Mouse (Mus musculus) CH12.LX (cell line): ENCODE data around the gene Pepd. TPM values are rescaled to one million over a fixed set of nuclear protein-coding genes. Genes with fewer than 3 reads are reported as not detected.

ENCODE experiments used
- DNase-seq: peaks from one replicate; pipeline ENCODE4 v3.0.0-alpha.2; 2013; ENCODE audit errors: extremely low read depth
- H3K27ac ChIP-seq: 2 replicates; pipeline ENCODE4 v1.5.1; 2012; ENCODE audit warnings: low read depth, mild to moderate bottlenecking, control low read depth, moderate library complexity; ENCODE audit not compliant: insufficient read depth
- H3K27me3 ChIP-seq: replicated peaks from 2 replicates; pipeline ENCODE3; 2012; ENCODE audit warnings: inconsistent platforms
- H3K36me3 ChIP-seq, 2 experiments: replicated peaks in 1 of 2; 2 replicates each; pipeline versions ENCODE3 to v1.6.1; 2012; ENCODE audit warnings: inconsistent platforms in 1 of 2, low read length in 1 of 2, mild to moderate bottlenecking in 1 of 2, mixed read lengths in 1 of 2, moderate library complexity in 1 of 2; ENCODE audit not compliant: control insufficient read depth in 1 of 2, insufficient read depth in 1 of 2
- H3K4me1 ChIP-seq, 2 experiments: 2 replicates each; pipeline ENCODE4 v1.6.1; 2012; ENCODE audit warnings: inconsistent platforms in 1 of 2, moderate library complexity in 1 of 2; ENCODE audit not compliant: insufficient read depth in 2 of 2, control insufficient read depth in 1 of 2
- H3K4me2 ChIP-seq: 2 replicates; pipeline ENCODE4 v1.6.1; 2012; ENCODE audit warnings: low read depth, mild to moderate bottlenecking, control low read depth; ENCODE audit not compliant: poor library complexity, insufficient read depth, severe bottlenecking
- H3K4me3 ChIP-seq, 3 experiments: fragments of 150-350 bp in 1 of 3; sonication (generic) in 1 of 3; replicated peaks in 1 of 3; 2 replicates each; pipeline versions ENCODE3 to v1.5.1; 2011 to 2012; ENCODE audit warnings: low read depth in 2 of 3, low read length in 2 of 3, mild to moderate bottlenecking in 2 of 3, moderate library complexity in 2 of 3, control low read depth in 1 of 3, improper control_type of control experiment in 1 of 3, inconsistent platforms in 1 of 3, mixed read lengths in 1 of 3; ENCODE audit not compliant: poor library complexity in 1 of 3
- H3K79me2 ChIP-seq: replicated peaks from 2 replicates; pipeline ENCODE4 v1.6.1; 2012; ENCODE audit warnings: mild to moderate bottlenecking, moderate library complexity; ENCODE audit not compliant: control insufficient read depth, poor library complexity, insufficient read depth, severe bottlenecking; ENCODE audit errors: extremely low read depth
- H3K9ac ChIP-seq: 2 replicates; pipeline ENCODE4 v1.6.1; 2012; ENCODE audit warnings: low read depth, mild to moderate bottlenecking, control low read depth, moderate library complexity; ENCODE audit not compliant: insufficient read depth
- H3K9me3 ChIP-seq: replicated peaks from 2 replicates; pipeline ENCODE3; 2012; ENCODE audit warnings: low read length, inconsistent platforms, mixed read lengths
- BHLHE40 ChIP-seq: IDR thresholded peaks from 2 replicates; pipeline ENCODE4 v1.6.1; 2011; ENCODE audit warnings: mild to moderate bottlenecking, low read depth, low read length, improper control_type of control experiment
- CHD1 ChIP-seq: IDR thresholded peaks from 2 replicates; pipeline ENCODE4 v1.6.1; 2012; ENCODE audit warnings: low read depth, low read length, improper control_type of control experiment, inconsistent platforms
- CHD2 ChIP-seq: IDR thresholded peaks from 2 replicates; pipeline ENCODE4 v1.6.1; 2011; ENCODE audit warnings: low read length, improper control_type of control experiment
- ELF1 ChIP-seq: IDR thresholded peaks from 2 replicates; pipeline ENCODE4 v1.6.1; 2014; ENCODE audit warnings: low read depth, mild to moderate bottlenecking, inconsistent platforms, low read length, improper control_type of control experiment
- EP300 ChIP-seq: IDR thresholded peaks from 2 replicates; pipeline ENCODE4 v1.6.1; 2011; ENCODE audit warnings: low read length, improper control_type of control experiment
- ETS1 ChIP-seq: conservative IDR thresholded peaks from 2 replicates; pipeline ENCODE4 v1.6.1; 2012; ENCODE audit warnings: low read depth, mild to moderate bottlenecking, inconsistent platforms, low read length, improper control_type of control experiment, moderate library complexity
- GABPA ChIP-seq: IDR thresholded peaks from 2 replicates; pipeline ENCODE4 v1.6.1; 2012; ENCODE audit warnings: low read depth, low read length, improper control_type of control experiment, inconsistent platforms; ENCODE audit not compliant: insufficient replicate concordance
- HCFC1 ChIP-seq: IDR thresholded peaks from 2 replicates; pipeline ENCODE4 v1.6.1; 2012; ENCODE audit warnings: low read depth, mild to moderate bottlenecking, inconsistent platforms, low read length, improper control_type of control experiment
- IRF4 ChIP-seq: IDR thresholded peaks from 2 replicates; pipeline ENCODE4 v1.6.1; 2014; ENCODE audit warnings: low read depth, mild to moderate bottlenecking, inconsistent platforms, low read length, improper control_type of control experiment
- JUN ChIP-seq: IDR thresholded peaks from 2 replicates; pipeline ENCODE4 v1.6.1; 2011; ENCODE audit warnings: low read depth, mild to moderate bottlenecking, low read length, improper control_type of control experiment, moderate library complexity; ENCODE audit not compliant: insufficient read depth
- JUND ChIP-seq: conservative IDR thresholded peaks from 2 replicates; pipeline ENCODE4 v1.6.1; 2011; ENCODE audit warnings: low read depth, low read length, improper control_type of control experiment
- KAT2A ChIP-seq: IDR thresholded peaks from 2 replicates; pipeline ENCODE4 v1.6.1; 2012; ENCODE audit warnings: low read length, improper control_type of control experiment, inconsistent platforms; ENCODE audit not compliant: insufficient replicate concordance
- MAX ChIP-seq: IDR thresholded peaks from 2 replicates; pipeline ENCODE4 v1.6.1; 2011; ENCODE audit warnings: low read length, improper control_type of control experiment
- MAZ ChIP-seq: IDR thresholded peaks from 2 replicates; pipeline ENCODE4 v1.6.1; 2012; ENCODE audit warnings: low read depth, mild to moderate bottlenecking, inconsistent platforms, low read length, improper control_type of control experiment, moderate library complexity
- MEF2A ChIP-seq: IDR thresholded peaks from 2 replicates; pipeline ENCODE4 v1.6.1; 2014; ENCODE audit warnings: low read depth, mild to moderate bottlenecking, inconsistent platforms, low read length, improper control_type of control experiment, borderline replicate concordance
- MXI1 ChIP-seq: IDR thresholded peaks from 2 replicates; pipeline ENCODE4 v1.6.1; 2011; ENCODE audit warnings: mild to moderate bottlenecking, low read depth, low read length, improper control_type of control experiment
- MYC ChIP-seq: IDR thresholded peaks from 2 replicates; pipeline ENCODE4 v1.6.1; 2011; ENCODE audit warnings: low read depth, mild to moderate bottlenecking, improper control_type of control experiment, low read length
- NELFE ChIP-seq: IDR thresholded peaks from 2 replicates; pipeline ENCODE4 v1.6.1; 2011; ENCODE audit warnings: low read depth, low read length, improper control_type of control experiment
- NRF1 ChIP-seq: IDR thresholded peaks from 2 replicates; pipeline ENCODE4 v1.6.1; 2014; ENCODE audit warnings: low read depth, mild to moderate bottlenecking, inconsistent platforms, low read length, improper control_type of control experiment, moderate library complexity
- POLR2A ChIP-seq: IDR thresholded peaks from 2 replicates; pipeline ENCODE4 v1.6.1; 2011; ENCODE audit warnings: low read depth, mild to moderate bottlenecking, improper control_type of control experiment, low read length
- POLR2AphosphoS2 ChIP-seq: IDR thresholded peaks from 2 replicates; pipeline ENCODE4 v1.6.1; 2011; ENCODE audit warnings: low read depth, low read length, improper control_type of control experiment
- RCOR1 ChIP-seq: conservative IDR thresholded peaks from 2 replicates; pipeline ENCODE4 v1.6.1; 2012; ENCODE audit warnings: low read depth, mild to moderate bottlenecking, inconsistent platforms, low read length, improper control_type of control experiment
- SIN3A ChIP-seq: IDR thresholded peaks from 2 replicates; pipeline ENCODE4 v1.6.1; 2012; ENCODE audit warnings: low read length, improper control_type of control experiment, inconsistent platforms
- SMC3 ChIP-seq: IDR thresholded peaks from 2 replicates; pipeline ENCODE4 v1.6.1; 2011; ENCODE audit warnings: low read depth, low read length, improper control_type of control experiment
- TBP ChIP-seq: conservative IDR thresholded peaks from 2 replicates; pipeline ENCODE4 v1.6.1; 2011; ENCODE audit warnings: low read depth, low read length, improper control_type of control experiment
- TCF12 ChIP-seq: IDR thresholded peaks from 2 replicates; pipeline ENCODE4 v1.6.1; 2014; ENCODE audit warnings: low read depth, mild to moderate bottlenecking, inconsistent platforms, low read length, improper control_type of control experiment
- UBTF ChIP-seq: IDR thresholded peaks from 2 replicates; pipeline ENCODE4 v1.6.1; 2012; ENCODE audit warnings: low read depth, mild to moderate bottlenecking, inconsistent platforms, low read length, improper control_type of control experiment, moderate library complexity
- USF1 ChIP-seq: IDR thresholded peaks from 2 replicates; pipeline ENCODE4 v1.6.1; 2014; ENCODE audit warnings: low read depth, mild to moderate bottlenecking, inconsistent platforms, low read length, improper control_type of control experiment
- USF2 ChIP-seq: conservative IDR thresholded peaks from 2 replicates; pipeline ENCODE4 v1.6.1; 2011; ENCODE audit warnings: low read depth, low read length, improper control_type of control experiment
- ZMIZ1 ChIP-seq: IDR thresholded peaks from 2 replicates; pipeline ENCODE4 v1.6.1; 2012; ENCODE audit warnings: low read depth, mild to moderate bottlenecking, inconsistent platforms, low read length, improper control_type of control experiment
- ZNF384 ChIP-seq: IDR thresholded peaks from 2 replicates; pipeline ENCODE4 v1.6.1; 2012; ENCODE audit warnings: low read depth, low read length, improper control_type of control experiment, inconsistent platforms
- dilution Hi-C: fragments of 300-500 bp; cut with MboI; formaldehyde crosslinking; loops from 2 replicates; pipeline ENCODE4 v1.14.3; 2020; ENCODE audit warnings: low sequenced_read_pairs; ENCODE audit not compliant: extremely low pct_unique_long_range_greater_than_20kb, extremely low pct_ligation_motif_present
- in situ Hi-C: fragments of 300-500 bp; cut with MboI; formaldehyde crosslinking; loops from 3 replicates; pipeline ENCODE4 v1.14.3; 2019; ENCODE audit warnings: low sequenced_read_pairs, low pct_ligation_motif_present, low pct_unique_long_range_greater_than_20kb, mixed read lengths
- polyA plus RNA-seq: library from polyadenylated mRNA; unstranded; fragments of >175 nt; gene quantifications from 2 replicates; pipeline ENCODE4 v1.2.1, GENCODE M21; 2012; ENCODE audit warnings: low read depth; ENCODE audit not compliant: insufficient read length
- total RNA-seq, 2 experiments: library from RNA; depleted of rRNA; stranded (reverse); fragments of 300-350 nt in 1 of 2; fragments of >200 nt in 1 of 2; gene quantifications; 2 replicates each; pipeline ENCODE4 v1.2.3; 2012 to 2014

Pepd gene
- total and polyA plus RNA-seq, 3 experiments = 52.4 to 68.3 (median 53.5) TPM

DNA sequence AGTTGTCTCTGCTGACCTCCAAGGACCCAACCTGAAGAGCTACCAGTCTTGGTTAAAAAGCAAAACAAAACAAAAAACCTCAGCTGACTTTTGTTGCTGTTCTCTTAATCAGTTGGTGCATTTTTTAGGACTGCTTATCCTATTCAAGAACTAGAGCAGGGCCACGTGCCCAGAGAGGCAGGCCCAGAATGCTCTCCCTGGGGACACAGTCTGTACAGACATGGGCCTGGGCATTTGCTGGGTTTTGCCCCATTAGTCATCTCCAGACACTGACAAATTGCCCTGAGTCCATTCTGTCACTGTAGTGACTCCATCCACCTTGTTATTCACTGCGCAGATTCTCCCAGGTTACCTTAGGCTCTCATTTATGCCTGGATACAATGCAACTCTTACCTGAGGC lies 103.1 kb downstream of the Pepd start:
- Histone ChIP-seq H3K9ac (0 out of 2 replicates have a peak overlapping the region, but pooled peaks have one; percentile 20), H3K36me3 (peaks cover 0 to 54% of the 10 kb centered on the region in 2 experiments), H3K9me3 (peaks cover 4% of the 10 kb centered on the region), H3K4me2 (no peak overlapping the region; the same call in 1 of the 2 replicates), H3K4me1 (peaks cover 18 to 21% of the 10 kb centered on the region in 2 experiments)
- peak; percentile 53 for DNase-seq
- dilution Hi-C loops = no loop called here
- TF ChIP-seq TCF12 (peak; percentile 47; the same call in 1 of the 2 replicates), MXI1 (peak; percentile 69), UBTF (no peak), USF1 (peak; percentile 73), MAX (peak; percentile 89), ZMIZ1 (no peak), IRF4 (peak; percentile 92), SIN3A (peak; percentile 1; the same call in 1 of the 2 replicates), MYC (peak; percentile 75), MEF2A (peak; percentile 57; the same call in 1 of the 2 replicates), BHLHE40 (peak; percentile 93), NRF1 (peak; percentile 34), EP300 (peak; percentile 75), CHD2 (no peak), JUN (no peak), USF2 (peak; percentile 64), MAZ (no peak), ETS1 (peak; percentile 62)
- TF ChIP-seq, all 38 proteins: peak for 13
- Histone ChIP-seq H3K4me3 (no peak overlapping the region), H3K27me3 (no peaks in the 10 kb centered on the region), H3K79me2 (no peaks in the 10 kb centered on the region), H3K27ac (peak overlapping the region; percentile 88)
- in situ Hi-C loops = loop anchor here (10.0 kb wide), 1 partner anchor 330 kb away; no protein-coding TSS in a partner anchor

DNA sequence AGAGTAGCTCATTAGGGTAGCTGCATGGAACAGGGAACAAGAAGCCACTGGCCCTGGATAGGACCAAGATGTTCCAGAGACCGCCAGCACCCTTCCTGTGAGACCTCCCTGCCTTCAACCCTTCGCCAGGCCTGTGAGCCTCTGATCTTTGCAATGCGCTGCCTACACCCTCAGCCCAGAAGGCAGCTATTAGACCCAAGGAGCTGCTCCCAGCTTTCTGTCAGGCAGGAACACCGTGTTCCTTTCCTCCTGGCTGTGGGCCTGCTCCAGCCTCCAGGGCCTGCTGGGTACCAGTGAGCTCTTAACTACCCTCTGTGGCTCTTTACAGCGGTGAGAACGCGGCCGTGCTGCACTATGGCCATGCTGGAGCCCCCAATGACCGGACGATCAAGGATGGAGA lies 109.2 kb downstream of the Pepd start:
- no peak for TF ChIP-seq CHD1
- no peak for TF ChIP-seq SMC3
- TF ChIP-seq ZMIZ1 = no peak
- no peak for TF ChIP-seq JUND
- TF ChIP-seq MEF2A = no peak
- TF ChIP-seq NELFE = no peak
- no peak for TF ChIP-seq POLR2AphosphoS2
- no peak for TF ChIP-seq ZNF384
- TF ChIP-seq GABPA = no peak
- no peak for TF ChIP-seq ELF1
- no peak for TF ChIP-seq HCFC1
- TF ChIP-seq JUN = no peak
- TF ChIP-seq USF2 = no peak
- no peak for TF ChIP-seq BHLHE40
- TF ChIP-seq POLR2A = no peak
- no peak for TF ChIP-seq CHD2
- no peak for TF ChIP-seq KAT2A
- no peak for TF ChIP-seq TBP
- TF ChIP-seq RCOR1 = no peak
- TF ChIP-seq MAZ = no peak
- no peaks in the 10 kb centered on the region for H3K9me3 ChIP-seq
- peaks cover 19 to 78% of the 10 kb centered on the region in 2 experiments for H3K36me3 ChIP-seq
- peaks cover 0 to 2% of the 10 kb centered on the region in 2 experiments; a peak in 2 of 4 replicates for H3K4me1 ChIP-seq
- in situ Hi-C loops = no loop called here
- H3K27me3 ChIP-seq = no peaks in the 10 kb centered on the region
- H3K79me2 ChIP-seq = no peaks in the 10 kb centered on the region
- no peak for DNase-seq
- dilution Hi-C loops = no loop called here
- H3K27ac ChIP-seq = no peak overlapping the region
- H3K9ac ChIP-seq = no peak overlapping the region
- no peak overlapping the region for H3K4me3 ChIP-seq
- no peak overlapping the region for H3K4me2 ChIP-seq
